Mouse (Mus musculus): ENCODE data around the gene Spry2. TPM values are rescaled to one million over a fixed set of nuclear protein-coding genes. Genes with fewer than 3 reads are reported as not detected.

Spry2 gene
- polyA plus RNA-seq (2017; shearing (Covaris generic)) = not detected

GRCm38 (mm10) chr14:105896791-105897568, at the start of gene Spry2:
Gene Spry2, minus strand, starts transcription at chr14:105896819.

Other genes starting within 250 kb of the Spry2 start
- not detected for gene Trim52, start 209.4 kb upstream of the Spry2 start, polyA plus RNA-seq (2017; shearing (Covaris generic))

All from naive thymus-derived CD4-positive, alpha-beta T cell, adult 5 months (primary cell).